Mouse (Mus musculus) thymus, adult 2 months (tissue): Measurements from ENCODE around the gene Calhm2.

Source experiments
- CTCF ChIP-seq: fragments of 200-500 bp; IDR thresholded peaks from 2 replicates; pipeline ENCODE4 v1.5.1; 2012; ENCODE audit warnings: mild to moderate bottlenecking, control low read depth, low read length, moderate library complexity, borderline replicate concordance; ENCODE audit not compliant: control insufficient read depth, poor library complexity, insufficient read depth; ENCODE audit errors: extremely low read depth
- POLR2A ChIP-seq: fragments of 200-500 bp; IDR thresholded peaks from 2 replicates; pipeline ENCODE4 v1.6.1; 2012; ENCODE audit warnings: mild to moderate bottlenecking, low read length, control low read depth, moderate library complexity; ENCODE audit not compliant: control insufficient read depth, poor library complexity, insufficient read depth; ENCODE audit errors: extremely low read depth

DNA sequence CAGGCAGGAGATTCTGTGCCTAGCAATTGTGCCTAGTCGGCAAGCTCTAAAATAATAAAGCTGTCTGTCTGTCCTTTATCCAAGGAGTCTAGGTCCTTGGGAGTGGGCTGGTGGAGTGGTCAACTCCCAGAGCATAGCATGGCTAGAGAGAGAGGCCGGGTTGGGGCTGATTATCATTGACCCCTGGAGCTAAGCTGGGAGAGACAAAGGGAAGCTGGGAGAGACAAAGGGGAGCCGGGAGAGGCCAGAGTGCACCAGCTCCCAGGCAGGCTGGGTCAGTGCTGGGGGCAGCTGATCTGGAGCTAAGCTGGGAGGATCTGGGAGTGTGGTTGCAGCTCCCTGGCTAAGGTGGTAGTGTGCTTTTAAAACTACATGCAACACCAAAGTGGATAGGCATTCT is 28.7 kb upstream of the Calhm2 start:
- no peak for TF ChIP-seq CTCF
- TF ChIP-seq POLR2A: no peak
